Mouse (Mus musculus) embryonic facial prominence, embryonic 12.5 days (tissue): ENCODE results near the gene Mast4. TPM values are rescaled to one million over a fixed set of nuclear protein-coding genes. Genes with fewer than 3 reads are reported as not detected.

Experiments used
- ATAC-seq: fragments of 200-750 bp; cut with Nextera tagmentation; 2 replicates; pipeline ENCODE4 v1.8.0; 2017; ENCODE audit not compliant: insufficient number of reproducible peaks, insufficient read depth, low FRiP score, low TSS enrichment
- H3K27ac ChIP-seq: fragments of 300-500 bp; sonication (generic); 2 replicates; pipeline ENCODE4 v1.5.1; 2016; ENCODE audit warnings: mild to moderate bottlenecking
- H3K27me3 ChIP-seq: fragments of 300-500 bp; sonication (generic); 2 replicates; pipeline ENCODE4 v1.6.1; 2016; ENCODE audit warnings: mild to moderate bottlenecking, moderate library complexity
- H3K36me3 ChIP-seq: fragments of 300-500 bp; sonication (generic); 2 replicates; pipeline ENCODE4 v1.6.1; 2016; ENCODE audit warnings: mild to moderate bottlenecking
- H3K4me1 ChIP-seq: fragments of 300-500 bp; sonication (generic); 2 replicates; pipeline ENCODE4 v1.6.1; 2016
- H3K4me2 ChIP-seq: fragments of 300-500 bp; sonication (generic); replicated peaks from 2 replicates; pipeline ENCODE4 v1.6.1; 2016; ENCODE audit warnings: mild to moderate bottlenecking, moderate library complexity
- H3K4me3 ChIP-seq: fragments of 300-500 bp; sonication (generic); 2 replicates; pipeline ENCODE4 v1.5.1; 2016; ENCODE audit warnings: mild to moderate bottlenecking
- H3K9ac ChIP-seq: fragments of 300-500 bp; sonication (generic); 2 replicates; pipeline ENCODE4 v1.6.1; 2016; ENCODE audit warnings: mild to moderate bottlenecking, moderate library complexity
- H3K9me3 ChIP-seq: fragments of 300-500 bp; sonication (generic); 2 replicates; pipeline ENCODE4 v1.6.1; 2016; ENCODE audit warnings: mild to moderate bottlenecking, moderate library complexity
- WGBS: fragments of 180-500 bp; shearing (Covaris S2); methylation state at CpG from one replicate; pipeline ENCODE4 v1.1.7; 2016; 5-methylcytosine and 5-hydroxymethylcytosine counted together
- polyA plus RNA-seq: library from polyadenylated mRNA; unstranded; fragments of >200 nt; fragmentation: Nextera tagmentation; extraction: Ambion mirVana; gene quantifications from 2 replicates; pipeline ENCODE4 v1.2.1, GENCODE M21; 2016

The Mast4 gene
- polyA plus RNA-seq, 1 experiment from 2014 or later = 28.5 TPM

- Histone ChIP-seq H3K9ac (no peak overlapping the region), H3K9me3 (no peaks in the 10 kb centered on the region), H3K4me2 (no peak overlapping the region), H3K4me1 (no peaks in the 10 kb centered on the region), H3K27ac (no peak overlapping the region), H3K36me3 (no peaks in the 10 kb centered on the region), H3K4me3 (no peak overlapping the region), H3K27me3 (no peaks in the 10 kb centered on the region)
- WGBS = 91% methylated on average over 7 of the region's 7 CpGs
- no peak for ATAC-seq
Measured at GRCm38 (mm10) chr13:103238034-103238705, 96.1 kb downstream of the Mast4 start.

GRCm38 (mm10) chr13:103232171-103232570 lies 102.1 kb downstream of the Mast4 start:
- no peak for ATAC-seq
- Histone ChIP-seq H3K36me3 (no peaks in the 10 kb centered on the region), H3K4me3 (no peak overlapping the region), H3K27ac (no peak overlapping the region), H3K27me3 (no peaks in the 10 kb centered on the region), H3K9ac (no peak overlapping the region), H3K4me1 (no peaks in the 10 kb centered on the region), H3K9me3 (no peaks in the 10 kb centered on the region), H3K4me2 (no peak overlapping the region)
- WGBS = 94% methylated on average over 7 of the region's 7 CpGs

GRCm38 (mm10) chr13:103229069-103229468 lies 105.2 kb downstream of the Mast4 start:
- Histone ChIP-seq H3K36me3 (no peaks in the 10 kb centered on the region), H3K4me1 (peaks cover 5% of the 10 kb centered on the region), H3K9ac (no peak overlapping the region), H3K4me3 (no peak overlapping the region), H3K27me3 (no peaks in the 10 kb centered on the region), H3K4me2 (no peak overlapping the region), H3K27ac (no peak overlapping the region), H3K9me3 (no peaks in the 10 kb centered on the region)
- ATAC-seq = no peak
- 78% methylated on average over 4 of the region's 4 CpGs for WGBS

GRCm38 (mm10) chr13:103225895-103226815 lies 108.1 kb downstream of the Mast4 start:
- no peak for ATAC-seq
- Histone ChIP-seq H3K27me3 (no peaks in the 10 kb centered on the region), H3K36me3 (no peaks in the 10 kb centered on the region), H3K4me2 (no peak overlapping the region), H3K9ac (no peak overlapping the region), H3K4me3 (no peak overlapping the region), H3K27ac (no peak overlapping the region), H3K4me1 (peaks cover 5% of the 10 kb centered on the region), H3K9me3 (no peaks in the 10 kb centered on the region)
- WGBS = 41% methylated on average over 17 of the region's 17 CpGs

GRCm38 (mm10) chr13:103225217-103225894 lies 108.9 kb downstream of the Mast4 start:
- 46% methylated on average over 11 of the region's 11 CpGs for WGBS
- no peak for ATAC-seq
- no peak overlapping the region for H3K4me2 ChIP-seq
- no peaks in the 10 kb centered on the region for H3K27me3 ChIP-seq
- no peak overlapping the region for H3K4me3 ChIP-seq
- no peaks in the 10 kb centered on the region for H3K36me3 ChIP-seq
- no peak overlapping the region for H3K27ac ChIP-seq
- no peaks in the 10 kb centered on the region for H3K9me3 ChIP-seq
- no peak overlapping the region for H3K9ac ChIP-seq
- H3K4me1 ChIP-seq = peaks cover 10% of the 10 kb centered on the region

- Histone ChIP-seq H3K27ac (no peak overlapping the region; the same call in 1 of the 2 replicates), H3K9ac (no peak overlapping the region), H3K27me3 (no peaks in the 10 kb centered on the region), H3K9me3 (no peaks in the 10 kb centered on the region), H3K4me3 (no peak overlapping the region), H3K4me2 (no peak overlapping the region), H3K36me3 (no peaks in the 10 kb centered on the region), H3K4me1 (peaks cover 6% of the 10 kb centered on the region; the same call in 1 of the 2 replicates)
- WGBS = 41% methylated on average over 11 of the region's 11 CpGs
- no peak for ATAC-seq
Measured at GRCm38 (mm10) chr13:103220479-103221064, 113.7 kb downstream of the Mast4 start.

- Histone ChIP-seq H3K36me3 (no peaks in the 10 kb centered on the region), H3K4me2 (no peak overlapping the region), H3K9ac (no peak overlapping the region), H3K4me3 (no peak overlapping the region), H3K4me1 (peaks cover 6% of the 10 kb centered on the region; the same call in 1 of the 2 replicates), H3K27ac (no peak overlapping the region), H3K27me3 (no peaks in the 10 kb centered on the region), H3K9me3 (no peaks in the 10 kb centered on the region)
- ATAC-seq = no peak
- WGBS = 37% methylated on average over 2 of the region's 2 CpGs
Measured at GRCm38 (mm10) chr13:103219999-103220398, 114.3 kb downstream of the Mast4 start.

- ATAC-seq = no peak
- Histone ChIP-seq H3K27ac (no peak overlapping the region), H3K9ac (no peak overlapping the region), H3K4me2 (no peak overlapping the region), H3K9me3 (no peaks in the 10 kb centered on the region), H3K4me1 (peaks cover 6% of the 10 kb centered on the region; the same call in 1 of the 2 replicates), H3K36me3 (no peaks in the 10 kb centered on the region), H3K4me3 (no peak overlapping the region), H3K27me3 (no peaks in the 10 kb centered on the region)
- WGBS = 80% methylated on average over 3 of the region's 3 CpGs
Measured at GRCm38 (mm10) chr13:103217486-103217885, 116.8 kb downstream of the Mast4 start.

- peaks cover 6% of the 10 kb centered on the region; the same call in 1 of the 2 replicates for H3K4me1 ChIP-seq
- 77% methylated on average over 3 of the region's 3 CpGs for WGBS
- no peaks in the 10 kb centered on the region for H3K9me3 ChIP-seq
- H3K36me3 ChIP-seq = no peaks in the 10 kb centered on the region
- H3K4me2 ChIP-seq = no peak overlapping the region
- H3K4me3 ChIP-seq = no peak overlapping the region
- ATAC-seq = no peak
- H3K27ac ChIP-seq = no peak overlapping the region
- H3K9ac ChIP-seq = no peak overlapping the region
- no peaks in the 10 kb centered on the region for H3K27me3 ChIP-seq
Measured at GRCm38 (mm10) chr13:103214506-103214905, 119.8 kb downstream of the Mast4 start.

- ATAC-seq = no peak
- WGBS = 64% methylated on average over 6 of the region's 6 CpGs
- Histone ChIP-seq H3K9me3 (no peaks in the 10 kb centered on the region), H3K27me3 (no peaks in the 10 kb centered on the region), H3K4me3 (no peak overlapping the region), H3K4me1 (peaks cover 6% of the 10 kb centered on the region; the same call in 1 of the 2 replicates), H3K36me3 (no peaks in the 10 kb centered on the region), H3K9ac (no peak overlapping the region), H3K27ac (no peak overlapping the region), H3K4me2 (no peak overlapping the region)
Measured at GRCm38 (mm10) chr13:103211953-103212352, 122.3 kb downstream of the Mast4 start.

- H3K4me2 ChIP-seq = no peak overlapping the region
- ATAC-seq = no peak
- H3K9ac ChIP-seq = no peak overlapping the region
- no peaks in the 10 kb centered on the region for H3K27me3 ChIP-seq
- no peak overlapping the region for H3K27ac ChIP-seq
- 61% methylated on average over 11 of the region's 11 CpGs for WGBS
- no peaks in the 10 kb centered on the region for H3K9me3 ChIP-seq
- H3K4me3 ChIP-seq = no peak overlapping the region
- no peaks in the 10 kb centered on the region for H3K36me3 ChIP-seq
- peaks cover 6% of the 10 kb centered on the region; the same call in 1 of the 2 replicates for H3K4me1 ChIP-seq
Measured at GRCm38 (mm10) chr13:103211501-103211941, 122.8 kb downstream of the Mast4 start.
